Mouse (Mus musculus): ENCODE measurements around the gene Fbxo46.

DNA sequence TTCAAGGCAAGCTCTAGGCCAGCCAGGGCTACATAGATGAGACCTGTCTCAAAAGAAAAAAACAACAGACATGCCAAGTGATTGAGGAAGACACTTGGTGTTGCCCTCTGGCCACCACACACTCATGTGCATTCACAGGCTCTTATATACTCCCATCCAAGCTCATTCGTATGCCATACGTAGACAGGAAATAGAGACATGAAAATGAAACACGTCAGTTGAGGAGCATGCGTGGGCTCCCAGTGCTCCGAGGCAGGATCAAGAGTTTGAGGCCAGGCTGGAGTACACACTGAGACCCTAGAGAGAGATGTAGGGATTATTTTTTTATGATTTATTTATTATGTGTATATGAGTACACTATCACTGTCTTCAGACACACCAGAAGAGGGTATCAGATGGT is 9.7 kb downstream of the Fbxo46 start:
- TF ChIP-seq GATA1 (IDR thresholded peaks at IDR 0.05; ENCODE audit: borderline replicate concordance, low read length) (no peak), FLI1 (IDR thresholded peaks at IDR 0.05; ENCODE audit: low read length) (no peak)

Measured in megakaryocyte, embryonic 14.5 days (primary cell).